Mouse (Mus musculus): ENCODE measurements at regions not wholly inside any gene's neighbourhood (a gene's known extent, or its start where the extent isn't known, plus 50 kb on each side); places are given as distances from the start of the nearest gene placed in this dataset.

GRCm38 (mm10) chr12:32531216-32531615, 152.7 kb downstream of the Ccdc71l start:
- WGBS: 82% methylated on average over 3 of the region's 3 CpGs
- Histone ChIP-seq H3K4me2 (replicated peaks; ENCODE audit: low read depth, low read length) (no peak overlapping the region), H3K36me3 (ENCODE audit: control insufficient read depth, insufficient read depth, low read length) (no peaks in the 10 kb centered on the region), H3K9ac (ENCODE audit: low read depth, low read length) (no peak overlapping the region), H3K4me3 (ENCODE audit: low read length) (no peak overlapping the region), H3K27ac (ENCODE audit: low read depth, low read length) (no peak overlapping the region), H3K4me1 (ENCODE audit: control insufficient read depth, insufficient read depth, low read length) (no peaks in the 10 kb centered on the region), H3K27me3 (ENCODE audit: control insufficient read depth, insufficient read depth, low read length) (no peaks in the 10 kb centered on the region), H3K9me3 (ENCODE audit: control insufficient read depth, low read length) (no peaks in the 10 kb centered on the region)
- no peak for ATAC-seq (ENCODE audit: low FRiP score, low TSS enrichment)

- ATAC-seq (ENCODE audit: low FRiP score, low TSS enrichment): no peak
- H3K4me1 ChIP-seq (ENCODE audit: control insufficient read depth, insufficient read depth, low read length): no peaks in the 10 kb centered on the region
- no peaks in the 10 kb centered on the region for H3K36me3 ChIP-seq (ENCODE audit: control insufficient read depth, insufficient read depth, low read length)
- no peaks in the 10 kb centered on the region for H3K9me3 ChIP-seq (ENCODE audit: control insufficient read depth, low read length)
- no peak overlapping the region for H3K27ac ChIP-seq (ENCODE audit: low read depth, low read length)
- no peak overlapping the region for H3K4me2 ChIP-seq (replicated peaks; ENCODE audit: low read depth, low read length)
- no peaks in the 10 kb centered on the region for H3K27me3 ChIP-seq (ENCODE audit: control insufficient read depth, insufficient read depth, low read length)
- no peak overlapping the region for H3K9ac ChIP-seq (ENCODE audit: low read depth, low read length)
- no peak overlapping the region for H3K4me3 ChIP-seq (ENCODE audit: low read length)
These were observed 155.1 kb downstream of the Ccdc71l start for GRCm38 (mm10) chr12:32533641-32534040.

- ATAC-seq (ENCODE audit: low FRiP score, low TSS enrichment): no peak
- H3K27ac ChIP-seq (ENCODE audit: low read depth, low read length): no peak overlapping the region
- H3K4me1 ChIP-seq (ENCODE audit: control insufficient read depth, insufficient read depth, low read length): no peaks in the 10 kb centered on the region
- no peaks in the 10 kb centered on the region for H3K9me3 ChIP-seq (ENCODE audit: control insufficient read depth, low read length)
- no peak overlapping the region for H3K9ac ChIP-seq (ENCODE audit: low read depth, low read length)
- no peaks in the 10 kb centered on the region for H3K27me3 ChIP-seq (ENCODE audit: control insufficient read depth, insufficient read depth, low read length)
- H3K4me3 ChIP-seq (ENCODE audit: low read length): no peak overlapping the region
- H3K4me2 ChIP-seq (replicated peaks; ENCODE audit: low read depth, low read length): no peak overlapping the region
- H3K36me3 ChIP-seq (ENCODE audit: control insufficient read depth, insufficient read depth, low read length): no peaks in the 10 kb centered on the region
- WGBS: 85% methylated on average over 1 of the region's 1 CpGs
These were observed 167.0 kb downstream of the Ccdc71l start for GRCm38 (mm10) chr12:32545466-32545865.

DNA sequence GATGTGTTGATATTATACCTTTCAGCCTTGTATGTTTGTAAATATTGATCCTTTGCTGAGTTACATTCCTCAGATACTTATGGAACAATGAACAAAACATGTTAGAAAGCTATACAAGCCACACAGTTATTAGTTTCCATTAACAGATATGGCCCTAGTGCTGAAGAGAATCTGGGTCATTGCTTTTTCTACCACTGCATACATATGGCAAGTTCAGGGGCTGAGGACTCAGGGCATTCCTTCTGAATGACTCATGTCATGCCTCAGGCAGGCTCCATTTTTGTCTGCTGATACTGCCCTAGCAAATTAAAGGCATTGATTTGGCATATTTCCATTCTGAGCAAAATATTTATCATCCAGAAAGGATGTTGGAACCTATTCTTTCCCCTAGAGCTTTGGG, 167.9 kb downstream of the Ccdc71l start:
- Histone ChIP-seq H3K9ac (ENCODE audit: low read depth, low read length) (no peak overlapping the region), H3K4me3 (ENCODE audit: low read length) (no peak overlapping the region), H3K27ac (ENCODE audit: low read depth, low read length) (no peak overlapping the region), H3K36me3 (ENCODE audit: control insufficient read depth, insufficient read depth, low read length) (no peaks in the 10 kb centered on the region), H3K27me3 (ENCODE audit: control insufficient read depth, insufficient read depth, low read length) (no peaks in the 10 kb centered on the region), H3K4me1 (ENCODE audit: control insufficient read depth, insufficient read depth, low read length) (no peaks in the 10 kb centered on the region), H3K4me2 (replicated peaks; ENCODE audit: low read depth, low read length) (no peak overlapping the region), H3K9me3 (ENCODE audit: control insufficient read depth, low read length) (no peaks in the 10 kb centered on the region)
- no peak for ATAC-seq (ENCODE audit: low FRiP score, low TSS enrichment)

DNA sequence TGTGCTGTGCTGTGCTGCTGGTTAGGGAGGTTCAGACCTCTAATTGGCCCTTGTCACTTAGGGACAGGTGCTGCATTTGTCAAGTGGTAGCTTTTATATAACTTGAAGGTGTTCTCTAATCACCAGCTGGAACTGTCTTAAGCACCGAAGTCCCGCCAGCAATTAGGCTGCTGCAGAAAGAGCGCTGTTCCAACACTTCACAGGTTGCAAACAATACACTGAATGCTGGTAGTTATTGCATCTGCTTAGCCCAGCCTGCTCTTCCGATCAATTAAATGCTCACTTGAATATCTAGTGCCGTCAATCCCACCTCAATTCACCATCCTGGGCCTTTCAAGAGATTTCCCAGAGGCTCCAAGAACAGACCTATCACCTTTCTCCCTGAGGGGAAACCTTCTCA, 175.3 kb downstream of the Ccdc71l start:
- H3K4me3 ChIP-seq (ENCODE audit: low read length): no peak overlapping the region
- H3K9me3 ChIP-seq (ENCODE audit: control insufficient read depth, low read length): no peaks in the 10 kb centered on the region
- no peak overlapping the region for H3K4me2 ChIP-seq (replicated peaks; ENCODE audit: low read depth, low read length)
- H3K4me1 ChIP-seq (ENCODE audit: control insufficient read depth, insufficient read depth, low read length): no peaks in the 10 kb centered on the region
- H3K27me3 ChIP-seq (ENCODE audit: control insufficient read depth, insufficient read depth, low read length): no peaks in the 10 kb centered on the region
- H3K27ac ChIP-seq (ENCODE audit: low read depth, low read length): no peak overlapping the region
- no peak for ATAC-seq (ENCODE audit: low FRiP score, low TSS enrichment)
- H3K36me3 ChIP-seq (ENCODE audit: control insufficient read depth, insufficient read depth, low read length): no peaks in the 10 kb centered on the region
- no peak overlapping the region for H3K9ac ChIP-seq (ENCODE audit: low read depth, low read length)
- WGBS: 81% methylated on average over 5 of the region's 5 CpGs

- Histone ChIP-seq H3K4me2 (replicated peaks; ENCODE audit: low read depth, low read length) (no peak overlapping the region), H3K27me3 (ENCODE audit: control insufficient read depth, insufficient read depth, low read length) (no peaks in the 10 kb centered on the region), H3K27ac (ENCODE audit: low read depth, low read length) (no peak overlapping the region), H3K4me3 (ENCODE audit: low read length) (no peak overlapping the region), H3K36me3 (ENCODE audit: control insufficient read depth, insufficient read depth, low read length) (no peaks in the 10 kb centered on the region), H3K4me1 (ENCODE audit: control insufficient read depth, insufficient read depth, low read length) (no peaks in the 10 kb centered on the region), H3K9me3 (ENCODE audit: control insufficient read depth, low read length) (no peaks in the 10 kb centered on the region), H3K9ac (ENCODE audit: low read depth, low read length) (no peak overlapping the region)
- 80% methylated on average over 3 of the region's 3 CpGs for WGBS
- no peak for ATAC-seq (ENCODE audit: low FRiP score, low TSS enrichment)
These were observed 189.3 kb downstream of the Ccdc71l start for GRCm38 (mm10) chr12:32567777-32568176.

- Histone ChIP-seq H3K4me2 (replicated peaks; ENCODE audit: low read depth, low read length) (no peak overlapping the region), H3K4me1 (ENCODE audit: control insufficient read depth, insufficient read depth, low read length) (no peaks in the 10 kb centered on the region), H3K36me3 (ENCODE audit: control insufficient read depth, insufficient read depth, low read length) (no peaks in the 10 kb centered on the region), H3K9me3 (ENCODE audit: control insufficient read depth, low read length) (no peaks in the 10 kb centered on the region), H3K27me3 (ENCODE audit: control insufficient read depth, insufficient read depth, low read length) (no peaks in the 10 kb centered on the region), H3K27ac (ENCODE audit: low read depth, low read length) (no peak overlapping the region), H3K9ac (ENCODE audit: low read depth, low read length) (no peak overlapping the region), H3K4me3 (ENCODE audit: low read length) (no peak overlapping the region)
- WGBS: 92% methylated on average over 6 of the region's 6 CpGs
- ATAC-seq (ENCODE audit: low FRiP score, low TSS enrichment): no peak
These were observed 202.8 kb downstream of the Ccdc71l start for GRCm38 (mm10) chr12:32581304-32581703.

GRCm38 (mm10) chr12:32602131-32602815, 217.1 kb upstream of the Nampt start:
- Histone ChIP-seq H3K4me1 (ENCODE audit: control insufficient read depth, insufficient read depth, low read length) (no peaks in the 10 kb centered on the region), H3K27ac (ENCODE audit: low read depth, low read length) (no peak overlapping the region), H3K27me3 (ENCODE audit: control insufficient read depth, insufficient read depth, low read length) (no peaks in the 10 kb centered on the region), H3K4me3 (ENCODE audit: low read length) (no peak overlapping the region), H3K9ac (ENCODE audit: low read depth, low read length) (no peak overlapping the region), H3K36me3 (ENCODE audit: control insufficient read depth, insufficient read depth, low read length) (no peaks in the 10 kb centered on the region), H3K4me2 (replicated peaks; ENCODE audit: low read depth, low read length) (no peak overlapping the region), H3K9me3 (ENCODE audit: control insufficient read depth, low read length) (no peaks in the 10 kb centered on the region)
- ATAC-seq (ENCODE audit: low FRiP score, low TSS enrichment): no peak
- 82% methylated on average over 10 of the region's 10 CpGs for WGBS

GRCm38 (mm10) chr12:32605353-32605752, 214.0 kb upstream of the Nampt start:
- no peak overlapping the region for H3K4me3 ChIP-seq (ENCODE audit: low read length)
- H3K9me3 ChIP-seq (ENCODE audit: control insufficient read depth, low read length): no peaks in the 10 kb centered on the region
- H3K27me3 ChIP-seq (ENCODE audit: control insufficient read depth, insufficient read depth, low read length): no peaks in the 10 kb centered on the region
- H3K4me2 ChIP-seq (replicated peaks; ENCODE audit: low read depth, low read length): no peak overlapping the region
- no peak for ATAC-seq (ENCODE audit: low FRiP score, low TSS enrichment)
- no peaks in the 10 kb centered on the region for H3K4me1 ChIP-seq (ENCODE audit: control insufficient read depth, insufficient read depth, low read length)
- H3K9ac ChIP-seq (ENCODE audit: low read depth, low read length): no peak overlapping the region
- H3K36me3 ChIP-seq (ENCODE audit: control insufficient read depth, insufficient read depth, low read length): no peaks in the 10 kb centered on the region
- no peak overlapping the region for H3K27ac ChIP-seq (ENCODE audit: low read depth, low read length)

Measured in kidney, embryonic 14.5 days (tissue).